Mouse (Mus musculus) midbrain, embryonic 14.5 days (tissue): ENCODE measurements around the gene Tmem164. TPM values are rescaled to one million over a fixed set of nuclear protein-coding genes. Genes with fewer than 3 reads are reported as not detected.
A peak's percentile ranks its signal among the peaks of the same experiment; 100 is the strongest.
"Not testable (repeated sequence)": the region's sequence is repeated elsewhere in the genome, so short reads cannot be mapped to it uniquely, and the experiment has no call there.

Source experiments
- ATAC-seq: fragments of 200-750 bp; cut with Nextera tagmentation; 2 replicates; pipeline ENCODE4 v1.8.0; 2017; ENCODE audit warnings: moderate number of reproducible peaks, moderate library complexity; ENCODE audit not compliant: low FRiP score, low TSS enrichment
- DNase-seq: peaks from one replicate; pipeline ENCODE4 v3.0.0-alpha.2; 2015
- H3K27ac ChIP-seq: fragments of 300-500 bp; sonication (generic); replicated peaks from 2 replicates; pipeline ENCODE4 v1.5.1; 2014; ENCODE audit warnings: mild to moderate bottlenecking, low read depth, low read length, moderate library complexity
- H3K27me3 ChIP-seq: fragments of 300-500 bp; sonication (generic); 2 replicates; pipeline ENCODE4 v1.6.1; 2014; ENCODE audit warnings: low read length, control low read depth, mixed read lengths; ENCODE audit not compliant: control insufficient read depth, insufficient read depth
- H3K36me3 ChIP-seq: fragments of 300-500 bp; sonication (generic); 2 replicates; pipeline ENCODE4 v1.6.1; 2014; ENCODE audit warnings: low read length, control low read depth; ENCODE audit not compliant: control insufficient read depth, insufficient read depth
- H3K4me1 ChIP-seq: fragments of 300-500 bp; sonication (generic); 2 replicates; pipeline ENCODE4 v1.6.1; 2014; ENCODE audit warnings: mild to moderate bottlenecking, antibody characterized with exemption, low read length, control low read depth; ENCODE audit not compliant: control insufficient read depth, insufficient read depth
- H3K4me2 ChIP-seq: fragments of 300-500 bp; sonication (generic); 2 replicates; pipeline ENCODE4 v1.6.1; 2014; ENCODE audit warnings: mild to moderate bottlenecking, low read length, moderate library complexity
- H3K4me3 ChIP-seq: fragments of 300-500 bp; sonication (generic); replicated peaks from 2 replicates; pipeline ENCODE4 v1.5.1; 2014; ENCODE audit warnings: low read depth, low read length
- H3K9ac ChIP-seq: fragments of 300-500 bp; sonication (generic); replicated peaks from 2 replicates; pipeline ENCODE4 v1.6.1; 2014; ENCODE audit warnings: mild to moderate bottlenecking, low read length, moderate library complexity
- H3K9me3 ChIP-seq: fragments of 300-500 bp; sonication (generic); 2 replicates; pipeline ENCODE4 v1.6.1; 2016; ENCODE audit warnings: low read length, control low read depth, mixed read lengths; ENCODE audit not compliant: control insufficient read depth
- WGBS: fragments of 180-500 bp; shearing (Covaris S2); extraction: QIAGEN DNeasy Blood & Tissue Kit; methylation state at CpG from one replicate; pipeline ENCODE4 v1.1.7; 2014; 5-methylcytosine and 5-hydroxymethylcytosine counted together
- polyA plus RNA-seq: library from polyadenylated mRNA; unstranded; fragments of >200 nt; fragmentation: Nextera tagmentation; extraction: Ambion mirVana; gene quantifications from 2 replicates; pipeline ENCODE4 v1.2.1, GENCODE M21; 2014

Gene Tmem164
- 10.6 and 14.0 TPM in 2 replicates for polyA plus RNA-seq

GRCm38 (mm10) chrX:142681056-142681615, at the start of gene Tmem164:
Gene Tmem164, plus strand, starts transcription at chrX:142681406.
- peak; percentile 84 for ATAC-seq
- Histone ChIP-seq H3K4me2 (peak within 1 kb of the TSS; percentile 64), H3K9ac (peak within 1 kb of the TSS; percentile 68), H3K27ac (peak within 1 kb of the TSS; percentile 84), H3K4me1 (no peaks in the 10 kb centered on the region; the same call in 1 of the 2 replicates), H3K36me3 (no peaks in the 10 kb centered on the region), H3K9me3 (no peaks in the 10 kb centered on the region), H3K27me3 (no peaks in the 10 kb centered on the region), H3K4me3 (peak within 1 kb of the TSS; percentile 56)
- DNase-seq = peak; percentile 80
- 18% methylated on average over 25 of the region's 38 CpGs for WGBS

GRCm38 (mm10) chrX:142632990-142633389, 48.2 kb upstream of the Tmem164 start:
- not testable (repeated sequence) for H3K9me3 ChIP-seq, DNase-seq, H3K4me2 ChIP-seq, ATAC-seq, H3K36me3 ChIP-seq, H3K4me1 ChIP-seq, H3K9ac ChIP-seq, H3K4me3 ChIP-seq, H3K27ac ChIP-seq, H3K27me3 ChIP-seq
- WGBS = 23% methylated on average over 18 of the region's 19 CpGs

DNA sequence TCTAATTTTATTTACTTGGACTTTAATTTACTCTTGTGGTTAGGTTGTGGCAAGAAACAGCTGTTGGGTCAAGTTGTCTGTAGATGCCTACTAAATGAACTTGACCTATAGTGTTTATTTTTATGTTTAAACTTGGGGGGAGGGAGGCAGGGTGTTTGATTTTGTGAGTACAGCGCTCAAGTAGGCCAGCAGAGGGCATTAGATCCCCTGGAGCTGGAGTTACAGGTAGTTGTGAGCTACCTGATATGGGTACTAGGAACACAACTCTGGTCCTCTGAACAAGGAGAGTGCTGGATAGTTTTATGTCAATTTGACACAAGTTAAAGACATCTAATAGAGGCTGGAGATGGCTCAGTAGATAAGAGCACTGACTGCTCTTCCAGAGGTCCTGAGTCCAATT, 34.0 kb upstream of the Tmem164 start:
- DNase-seq (no peak), ATAC-seq (no peak)
- no peaks in the 10 kb centered on the region for H3K4me1 ChIP-seq
- H3K9me3 ChIP-seq = no peaks in the 10 kb centered on the region
- no peaks in the 10 kb centered on the region for H3K36me3 ChIP-seq
- H3K4me3 ChIP-seq = no peak overlapping the region
- no peak overlapping the region for H3K27ac ChIP-seq
- no peak overlapping the region for H3K9ac ChIP-seq
- H3K27me3 ChIP-seq = no peaks in the 10 kb centered on the region
- WGBS = 75% methylated on average over 1 of the region's 1 CpGs
- no peak overlapping the region for H3K4me2 ChIP-seq

- WGBS = 78% methylated on average over 6 of the region's 6 CpGs
Measured at GRCm38 (mm10) chrX:142650117-142650764, 31.0 kb upstream of the Tmem164 start.

GRCm38 (mm10) chrX:142664704-142665422, 16.3 kb upstream of the Tmem164 start:
- no peak for ATAC-seq
- H3K4me2 ChIP-seq = no peak overlapping the region
- H3K36me3 ChIP-seq = no peaks in the 10 kb centered on the region
- no peak overlapping the region for H3K27ac ChIP-seq
- 81% methylated on average over 4 of the region's 4 CpGs for WGBS
- H3K4me3 ChIP-seq = no peak overlapping the region
- no peaks in the 10 kb centered on the region for H3K9me3 ChIP-seq
- no peaks in the 10 kb centered on the region for H3K4me1 ChIP-seq
- H3K9ac ChIP-seq = no peak overlapping the region
- no peak for DNase-seq
- H3K27me3 ChIP-seq = no peaks in the 10 kb centered on the region

More at GRCm38 (mm10) chrX:142650117-142650764, 31.0 kb upstream of the Tmem164 start:
- no peaks in the 10 kb centered on the region for H3K9me3 ChIP-seq
- no peaks in the 10 kb centered on the region for H3K36me3 ChIP-seq
- DNase-seq (no peak), ATAC-seq (no peak)
- no peak overlapping the region for H3K27ac ChIP-seq
- no peak overlapping the region for H3K4me3 ChIP-seq
- no peak overlapping the region for H3K4me2 ChIP-seq
- H3K9ac ChIP-seq = no peak overlapping the region
- H3K27me3 ChIP-seq = no peaks in the 10 kb centered on the region
- H3K4me1 ChIP-seq = no peaks in the 10 kb centered on the region

DNA sequence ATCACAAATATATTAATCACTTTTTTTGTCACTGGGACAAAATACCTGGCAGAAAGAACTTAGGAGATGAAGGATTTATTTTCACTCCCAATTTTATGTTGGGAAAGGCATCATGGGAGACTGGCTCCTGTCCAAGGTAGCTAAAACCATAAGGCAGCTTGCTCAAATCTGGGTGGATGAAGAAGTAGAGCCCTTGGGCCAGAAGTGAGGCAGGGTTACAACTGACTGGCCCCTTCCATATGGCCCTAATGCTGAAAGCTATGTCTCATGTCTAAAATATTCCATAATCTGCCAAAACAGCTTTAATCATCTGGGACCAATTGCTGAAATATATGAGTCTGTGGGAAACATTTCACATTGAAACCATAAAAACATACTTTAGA, 15.8 kb upstream of the Tmem164 start:
- Histone ChIP-seq H3K4me3 (no peak overlapping the region), H3K4me2 (no peak overlapping the region), H3K9me3 (no peaks in the 10 kb centered on the region), H3K36me3 (no peaks in the 10 kb centered on the region), H3K9ac (no peak overlapping the region), H3K27ac (no peak overlapping the region), H3K27me3 (no peaks in the 10 kb centered on the region), H3K4me1 (no peaks in the 10 kb centered on the region)
- DNase-seq (no peak), ATAC-seq (no peak)

- Histone ChIP-seq H3K9ac (no peak overlapping the region), H3K9me3 (no peaks in the 10 kb centered on the region), H3K27ac (no peak overlapping the region), H3K4me3 (no peak overlapping the region), H3K4me2 (no peak overlapping the region), H3K36me3 (no peaks in the 10 kb centered on the region), H3K4me1 (no peaks in the 10 kb centered on the region), H3K27me3 (no peaks in the 10 kb centered on the region)
- ATAC-seq (no peak), DNase-seq (no peak)
- 80% methylated on average over 9 of the region's 9 CpGs for WGBS
Measured at GRCm38 (mm10) chrX:142669312-142670091, 11.7 kb upstream of the Tmem164 start.

- H3K9ac ChIP-seq = no peak overlapping the region
- H3K27me3 ChIP-seq = no peaks in the 10 kb centered on the region
- no peaks in the 10 kb centered on the region for H3K9me3 ChIP-seq
- DNase-seq (no peak), ATAC-seq (no peak)
- WGBS = 63% methylated on average over 3 of the region's 3 CpGs
- H3K4me3 ChIP-seq = no peak overlapping the region
- H3K27ac ChIP-seq = no peak overlapping the region
- H3K36me3 ChIP-seq = no peaks in the 10 kb centered on the region
- no peaks in the 10 kb centered on the region for H3K4me1 ChIP-seq
- H3K4me2 ChIP-seq = no peak overlapping the region
Measured at GRCm38 (mm10) chrX:142670121-142670520, 11.1 kb upstream of the Tmem164 start.
